Mouse (Mus musculus) forebrain, embryonic 11.5 days (tissue): Measurements from ENCODE around the gene Nelfe. TPM values are rescaled to one million over a fixed set of nuclear protein-coding genes. Genes with fewer than 3 reads are reported as not detected.

Experiments used
- ATAC-seq: fragments of 200-750 bp; cut with Nextera tagmentation; replicated peaks from 2 replicates; pipeline ENCODE4 v1.8.0; 2017; ENCODE audit warnings: moderate TSS enrichment; ENCODE audit not compliant: low FRiP score
- DNase-seq: peaks from one replicate; pipeline ENCODE4 v3.0.0-alpha.2; 2017; ENCODE audit warnings: low spot score
- H3K27ac ChIP-seq: fragments of 300-500 bp; sonication (generic); 2 replicates; pipeline ENCODE4 v1.5.1; 2014; ENCODE audit warnings: low read depth, low read length
- H3K27me3 ChIP-seq: fragments of 300-500 bp; sonication (generic); 2 replicates; pipeline ENCODE4 v1.6.1; 2014; ENCODE audit warnings: mild to moderate bottlenecking, low read length, mixed read lengths; ENCODE audit not compliant: control insufficient read depth, insufficient read depth
- H3K36me3 ChIP-seq: fragments of 300-500 bp; sonication (generic); 2 replicates; pipeline ENCODE4 v1.6.1; 2014; ENCODE audit warnings: mild to moderate bottlenecking, low read length, moderate library complexity, mixed read lengths; ENCODE audit not compliant: control insufficient read depth, insufficient read depth
- H3K4me1 ChIP-seq: fragments of 300-500 bp; sonication (generic); replicated peaks from 2 replicates; pipeline ENCODE4 v1.6.1; 2014; ENCODE audit warnings: low read length, mixed read lengths; ENCODE audit not compliant: control insufficient read depth, insufficient read depth
- H3K4me2 ChIP-seq: fragments of 300-500 bp; sonication (generic); 2 replicates; pipeline ENCODE4 v1.6.1; 2014; ENCODE audit warnings: low read depth, mild to moderate bottlenecking, low read length, moderate library complexity, mixed read lengths; ENCODE audit not compliant: severe bottlenecking
- H3K4me3 ChIP-seq: fragments of 300-500 bp; sonication (generic); 2 replicates; pipeline ENCODE4 v1.5.1; 2014; ENCODE audit warnings: low read depth, low read length
- H3K9ac ChIP-seq: fragments of 300-500 bp; sonication (generic); 2 replicates; pipeline ENCODE4 v1.6.1; 2014; ENCODE audit warnings: low read length
- H3K9me3 ChIP-seq: fragments of 300-500 bp; sonication (generic); 2 replicates; pipeline ENCODE4 v1.6.1; 2016; ENCODE audit warnings: low read length, mixed read lengths; ENCODE audit not compliant: control insufficient read depth
- WGBS: fragments of 180-500 bp; shearing (Covaris S2); extraction: QIAGEN DNeasy Blood & Tissue Kit; methylation state at CpG from one replicate; pipeline ENCODE4 v1.1.7; 2014; 5-methylcytosine and 5-hydroxymethylcytosine counted together
- polyA plus RNA-seq: library from polyadenylated mRNA; unstranded; fragments of >200 nt; fragmentation: Nextera tagmentation; extraction: Ambion mirVana; gene quantifications from 2 replicates; pipeline ENCODE4 v1.2.1, GENCODE M21; 2014

The Nelfe gene
- polyA plus RNA-seq, 1 experiment from 2014 or later, result 143 TPM

DNA sequence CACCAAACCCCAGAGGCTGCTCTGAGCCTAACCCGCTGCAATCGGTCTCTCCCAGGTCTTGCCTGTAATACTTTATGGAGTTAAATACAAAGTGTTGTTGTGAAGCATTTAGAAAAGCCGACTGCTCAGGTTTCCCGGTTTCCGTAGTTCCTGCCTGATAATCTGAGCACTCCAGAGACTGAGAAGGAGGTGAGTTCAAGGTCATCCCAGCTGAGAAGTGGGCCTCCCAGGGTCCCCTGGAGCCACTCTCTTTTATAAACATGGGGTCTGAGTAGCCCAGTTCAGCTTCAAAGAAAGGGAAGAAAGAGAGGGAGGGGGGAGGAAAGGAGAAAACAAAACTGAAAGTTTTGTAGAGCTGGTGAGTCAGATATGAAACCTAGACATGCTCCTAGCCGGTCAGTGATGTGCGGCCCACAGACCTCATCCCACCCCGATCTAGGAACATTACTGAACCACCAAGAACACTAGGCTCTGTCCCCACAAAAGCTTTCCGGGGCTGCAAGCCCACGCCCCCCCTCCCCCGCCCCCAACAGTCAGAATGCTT lies 29.2 kb downstream of the Nelfe start, which contains the start of gene Zbtb12:
TSS of gene Zbtb12 (plus strand) at position 148 of the 544 bp plus-strand sequence.
- Histone ChIP-seq H3K4me3 (no peak within 1 kb of the TSS), H3K9ac (no peak within 1 kb of the TSS), H3K27me3 (no peaks in the 10 kb centered on the region), H3K4me1 (no peaks in the 10 kb centered on the region), H3K9me3 (no peaks in the 10 kb centered on the region), H3K36me3 (no peaks in the 10 kb centered on the region), H3K4me2 (no peak within 1 kb of the TSS), H3K27ac (no peak within 1 kb of the TSS)
- DNase-seq (no peak), ATAC-seq (no peak)
- 65% methylated on average over 11 of the region's 11 CpGs for WGBS

DNA sequence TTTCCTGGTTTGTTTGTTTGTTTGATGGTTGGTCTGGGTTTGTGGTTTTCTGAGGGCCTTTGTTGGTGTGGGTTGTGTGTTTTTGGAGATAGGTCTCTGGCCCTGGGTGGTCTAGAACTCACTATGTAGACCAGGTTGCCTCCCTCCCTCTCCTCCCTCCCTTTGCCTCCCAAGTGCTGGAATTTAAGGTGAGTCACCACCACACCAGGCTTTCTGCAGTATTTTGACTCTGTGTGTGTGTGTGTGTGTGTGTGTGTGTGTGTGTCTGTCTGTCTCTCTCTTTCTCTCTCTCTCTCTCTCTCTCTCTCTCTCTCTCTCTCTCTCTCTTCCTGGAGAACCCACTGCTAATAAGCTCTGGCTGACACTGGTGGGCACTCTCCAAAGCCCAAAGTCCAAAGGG lies 31.0 kb downstream of the Nelfe start:
- DNase-seq (no peak), ATAC-seq (no peak)
- no peak overlapping the region for H3K27ac ChIP-seq
- H3K36me3 ChIP-seq, result no peaks in the 10 kb centered on the region
- H3K9ac ChIP-seq, result no peak overlapping the region
- no peaks in the 10 kb centered on the region for H3K27me3 ChIP-seq
- H3K4me1 ChIP-seq, result no peaks in the 10 kb centered on the region
- H3K4me2 ChIP-seq, result no peak overlapping the region
- H3K4me3 ChIP-seq, result no peak overlapping the region
- no peaks in the 10 kb centered on the region for H3K9me3 ChIP-seq

DNA sequence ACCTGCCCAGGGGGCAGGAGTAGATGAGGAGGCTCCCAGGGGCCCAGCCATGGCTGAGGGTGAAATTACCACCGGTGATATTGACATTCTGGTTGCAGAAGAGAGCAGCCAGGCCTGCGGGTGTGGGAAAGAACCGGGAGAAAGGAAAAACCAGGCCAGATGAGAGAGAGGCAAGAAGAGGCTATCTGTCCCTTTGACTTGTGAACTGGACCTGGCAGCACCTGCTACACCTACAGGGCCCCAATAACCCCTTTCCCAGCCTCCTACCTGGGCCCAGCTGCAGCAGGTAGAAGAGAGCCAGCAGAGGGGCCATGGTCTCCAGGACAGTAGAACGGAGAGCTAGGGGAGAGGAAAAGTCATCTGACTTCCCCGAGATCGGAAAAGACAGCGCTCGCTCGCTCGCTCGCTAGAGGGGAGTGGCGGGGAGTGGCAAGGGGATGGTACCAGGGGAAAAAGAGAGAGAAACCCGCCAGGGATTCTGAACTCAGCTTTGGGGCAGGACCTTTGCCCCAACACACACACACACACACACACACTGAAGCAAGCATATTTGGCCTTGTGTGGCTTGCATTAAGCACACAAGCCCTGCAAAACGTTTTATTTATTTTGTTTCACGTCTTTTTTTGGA lies 31.6 kb downstream of the Nelfe start, which contains the start of gene Gm20547:
TSS of gene Gm20547 (minus strand) at position 360 of the 628 bp plus-strand sequence.
- Histone ChIP-seq H3K4me1 (no peaks in the 10 kb centered on the region), H3K27ac (no peak within 1 kb of the TSS), H3K4me3 (no peak within 1 kb of the TSS), H3K9ac (no peak within 1 kb of the TSS), H3K36me3 (no peaks in the 10 kb centered on the region), H3K4me2 (no peak within 1 kb of the TSS), H3K27me3 (no peaks in the 10 kb centered on the region), H3K9me3 (no peaks in the 10 kb centered on the region)
- DNase-seq, result no peak
- no peak for ATAC-seq
- WGBS, result 7% methylated on average over 15 of the region's 15 CpGs

DNA sequence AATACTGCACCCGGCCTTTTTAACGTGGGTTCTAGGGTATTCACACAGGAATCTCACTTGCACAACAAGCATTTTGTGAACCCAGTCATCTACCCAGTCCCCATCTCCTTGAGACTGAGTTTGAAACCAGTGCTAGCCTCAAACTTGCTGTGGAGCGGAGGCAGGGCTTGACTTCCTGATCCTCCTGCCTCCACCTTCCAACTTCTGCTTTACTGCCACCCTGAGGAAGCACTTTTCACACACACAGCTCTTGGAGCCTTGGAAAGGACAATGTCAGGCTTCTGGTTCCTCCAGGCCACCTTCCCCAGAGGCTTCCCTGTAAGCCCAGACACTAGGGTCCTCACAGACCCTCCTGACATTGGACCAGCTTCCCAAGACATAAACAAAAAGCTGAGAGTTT lies 33.1 kb downstream of the Nelfe start:
- Histone ChIP-seq H3K27me3 (no peaks in the 10 kb centered on the region), H3K36me3 (no peaks in the 10 kb centered on the region), H3K4me2 (no peak overlapping the region), H3K4me1 (no peaks in the 10 kb centered on the region), H3K27ac (no peak overlapping the region), H3K4me3 (no peak overlapping the region), H3K9me3 (no peaks in the 10 kb centered on the region), H3K9ac (no peak overlapping the region)
- DNase-seq (no peak), ATAC-seq (no peak)
- 76% methylated on average over 3 of the region's 3 CpGs for WGBS

DNA sequence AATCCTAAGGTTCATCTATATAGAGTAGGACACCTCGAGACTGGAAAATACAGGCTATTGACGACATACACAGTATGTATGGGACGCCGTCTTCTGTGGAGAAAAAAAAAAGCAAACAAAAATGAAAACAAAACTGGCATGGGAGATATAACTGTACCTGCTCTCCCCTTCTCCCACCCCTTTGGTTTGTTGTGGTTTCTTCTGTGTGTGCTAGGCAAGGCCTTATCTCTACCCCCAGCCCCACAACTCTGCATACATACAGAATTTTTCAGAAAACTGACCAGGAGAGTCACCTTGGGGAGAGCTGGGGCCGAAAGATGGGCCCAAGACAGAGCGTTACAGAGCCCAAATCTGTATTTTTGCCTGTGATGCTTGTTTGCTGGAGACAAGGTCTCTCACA lies 34.5 kb downstream of the Nelfe start:
- no peak overlapping the region for H3K4me3 ChIP-seq
- H3K4me2 ChIP-seq, result no peak overlapping the region
- H3K4me1 ChIP-seq, result no peaks in the 10 kb centered on the region
- no peaks in the 10 kb centered on the region for H3K9me3 ChIP-seq
- H3K27ac ChIP-seq, result no peak overlapping the region
- no peak for ATAC-seq
- H3K36me3 ChIP-seq, result no peaks in the 10 kb centered on the region
- no peak for DNase-seq
- H3K9ac ChIP-seq, result no peak overlapping the region
- no peaks in the 10 kb centered on the region for H3K27me3 ChIP-seq
- 85% methylated on average over 6 of the region's 6 CpGs for WGBS

DNA sequence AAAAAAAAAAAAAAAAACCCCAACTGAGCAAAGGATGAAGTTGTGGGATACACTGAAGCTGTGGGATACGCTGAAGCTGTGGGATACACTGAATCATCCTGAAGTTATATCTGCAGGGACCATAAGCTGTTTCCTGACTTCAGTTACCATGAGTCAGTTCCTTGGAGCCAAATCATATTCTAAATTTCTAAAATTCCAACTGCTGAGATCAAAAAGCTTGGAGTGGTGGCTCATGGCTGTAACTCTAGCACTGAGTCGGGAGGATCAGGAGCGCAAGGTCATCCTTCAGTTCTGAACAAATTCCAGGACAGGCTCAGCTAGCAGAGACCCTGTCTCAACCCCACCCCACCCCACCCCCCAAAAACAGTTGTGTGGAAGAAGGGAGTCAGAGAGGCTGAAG lies 35.4 kb downstream of the Nelfe start:
- Histone ChIP-seq H3K9ac (no peak overlapping the region), H3K27ac (no peak overlapping the region), H3K4me3 (no peak overlapping the region), H3K36me3 (no peaks in the 10 kb centered on the region), H3K4me2 (no peak overlapping the region), H3K27me3 (no peaks in the 10 kb centered on the region), H3K9me3 (no peaks in the 10 kb centered on the region), H3K4me1 (no peaks in the 10 kb centered on the region)
- ATAC-seq (no peak), DNase-seq (no peak)
- 75% methylated on average over 3 of the region's 3 CpGs for WGBS

DNA sequence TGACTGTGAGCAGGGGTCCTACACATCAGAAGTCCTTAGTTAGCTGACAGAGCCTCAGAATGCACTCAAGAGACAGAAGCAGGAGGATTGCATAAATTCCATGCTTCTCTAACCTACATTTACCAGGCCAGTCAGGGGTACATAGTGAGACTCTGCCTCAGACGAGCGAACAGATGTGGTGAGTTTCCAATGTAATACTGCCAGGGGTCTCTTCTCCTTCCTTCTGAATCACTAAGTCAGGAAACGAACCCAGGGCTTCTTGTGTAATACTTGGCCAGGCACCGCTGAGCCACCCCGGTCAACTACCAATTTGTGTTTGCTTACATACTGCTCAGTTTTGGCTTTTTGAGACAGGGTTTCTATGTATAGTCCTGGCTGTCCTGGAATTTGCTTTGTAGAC lies 37.8 kb downstream of the Nelfe start:
- 87% methylated on average over 5 of the region's 5 CpGs for WGBS
- ATAC-seq (no peak), DNase-seq (no peak)
- no peaks in the 10 kb centered on the region for H3K27me3 ChIP-seq
- H3K27ac ChIP-seq, result no peak overlapping the region
- H3K4me1 ChIP-seq, result no peaks in the 10 kb centered on the region
- H3K9me3 ChIP-seq, result no peaks in the 10 kb centered on the region
- H3K36me3 ChIP-seq, result no peaks in the 10 kb centered on the region
- no peak overlapping the region for H3K4me2 ChIP-seq
- no peak overlapping the region for H3K4me3 ChIP-seq
- H3K9ac ChIP-seq, result no peak overlapping the region

DNA sequence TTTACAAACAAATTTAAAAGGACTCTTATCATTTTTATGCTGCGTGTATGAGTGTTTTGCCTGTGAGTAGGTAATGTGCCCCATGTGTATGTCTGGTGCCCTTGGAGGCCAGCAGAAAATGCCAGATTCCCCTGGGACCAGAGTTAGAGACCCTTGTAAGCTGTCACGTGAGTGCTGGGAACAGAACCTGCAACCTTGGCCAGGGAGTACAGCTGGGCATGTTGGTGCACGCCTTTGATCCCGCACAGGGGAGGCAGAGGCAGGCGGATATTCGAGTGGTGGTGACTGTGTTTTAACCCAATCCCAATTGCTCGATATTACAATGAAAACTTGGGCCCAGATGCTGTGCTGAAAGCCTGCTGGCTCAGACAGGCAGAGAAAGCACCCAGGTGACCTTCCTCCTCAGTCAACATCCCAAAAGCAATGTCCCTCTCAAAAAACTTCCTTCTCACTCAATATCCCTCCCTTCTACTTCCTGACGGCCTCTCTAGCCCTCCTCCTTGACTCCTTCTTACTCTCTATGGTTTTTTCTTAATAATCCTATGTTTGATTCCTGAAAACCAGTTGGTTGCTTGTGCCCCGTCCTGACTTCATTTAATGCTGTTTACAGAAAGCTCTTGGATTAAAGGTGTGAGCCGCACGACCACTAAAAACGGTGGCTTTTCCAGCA lies 40.0 kb downstream of the Nelfe start:
- Histone ChIP-seq H3K9me3 (no peaks in the 10 kb centered on the region), H3K4me1 (peaks cover 6% of the 10 kb centered on the region; the same call in 1 of the 2 replicates), H3K27ac (no peak overlapping the region), H3K4me3 (no peak overlapping the region), H3K4me2 (no peak overlapping the region), H3K36me3 (no peaks in the 10 kb centered on the region), H3K27me3 (no peaks in the 10 kb centered on the region), H3K9ac (no peak overlapping the region)
- WGBS, result 87% methylated on average over 12 of the region's 12 CpGs
- DNase-seq (no peak), ATAC-seq (no peak)

DNA sequence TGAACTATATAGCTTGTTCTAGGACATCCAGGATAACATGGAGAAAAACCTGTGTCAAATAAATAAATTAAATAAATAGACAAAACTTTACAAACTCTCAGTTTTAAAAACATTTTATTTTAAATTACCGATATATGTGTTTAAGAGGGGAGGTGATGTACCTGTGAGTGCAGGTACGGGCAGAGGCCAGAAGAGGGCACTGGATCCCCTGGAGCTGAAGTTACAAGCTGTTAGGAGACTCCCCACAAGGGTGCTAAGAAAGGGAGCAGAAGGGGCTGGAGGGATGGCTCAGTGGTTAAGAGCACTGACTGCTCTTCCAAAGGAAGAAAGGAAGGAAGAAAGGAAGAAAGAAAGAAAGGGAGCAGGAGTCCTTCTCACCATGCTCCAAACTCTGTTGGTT lies 41.2 kb downstream of the Nelfe start:
- no peak overlapping the region for H3K4me2 ChIP-seq
- 92% methylated on average over 2 of the region's 2 CpGs for WGBS
- H3K9me3 ChIP-seq, result no peaks in the 10 kb centered on the region
- H3K4me1 ChIP-seq, result peaks cover 11% of the 10 kb centered on the region
- DNase-seq (no peak), ATAC-seq (no peak)
- H3K9ac ChIP-seq, result no peak overlapping the region
- H3K36me3 ChIP-seq, result peaks cover 4% of the 10 kb centered on the region; the same call in 1 of the 2 replicates
- no peaks in the 10 kb centered on the region for H3K27me3 ChIP-seq
- no peak overlapping the region for H3K4me3 ChIP-seq
- H3K27ac ChIP-seq, result no peak overlapping the region
